Mouse (Mus musculus): ENCODE results near the gene Smtn. TPM values are rescaled to one million over a fixed set of nuclear protein-coding genes. Genes with fewer than 3 reads are reported as not detected.
A peak's percentile ranks its signal among the peaks of the same experiment; 100 is the strongest.

The Smtn gene
- total RNA-seq, 1 experiment from 2014 or later, result 3.1 TPM

DNA sequence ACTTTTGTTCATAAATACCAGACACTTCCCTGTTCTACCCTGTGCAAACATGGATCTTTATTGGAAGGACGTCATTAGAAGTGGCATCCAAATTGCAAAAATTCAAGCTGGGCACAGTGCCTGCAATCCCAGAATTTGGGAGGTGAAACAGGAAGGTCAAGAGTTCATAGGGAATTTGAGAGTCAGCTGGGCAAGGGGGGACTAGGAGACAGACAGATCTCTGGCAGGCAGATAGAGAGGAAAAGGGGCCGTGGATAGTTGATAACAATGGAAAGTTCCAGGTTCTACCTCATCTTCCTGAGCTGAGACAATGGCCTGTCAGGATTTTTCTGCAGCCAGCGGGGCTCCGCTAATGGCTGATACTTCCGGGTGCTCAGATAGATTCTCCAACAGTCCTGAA is 9.4 kb upstream of the Smtn start:
- no peak for ATAC-seq (ENCODE audit: extremely low read depth, insufficient number of reproducible peaks, low FRiP score, poor library complexity, severe bottlenecking)

DNA sequence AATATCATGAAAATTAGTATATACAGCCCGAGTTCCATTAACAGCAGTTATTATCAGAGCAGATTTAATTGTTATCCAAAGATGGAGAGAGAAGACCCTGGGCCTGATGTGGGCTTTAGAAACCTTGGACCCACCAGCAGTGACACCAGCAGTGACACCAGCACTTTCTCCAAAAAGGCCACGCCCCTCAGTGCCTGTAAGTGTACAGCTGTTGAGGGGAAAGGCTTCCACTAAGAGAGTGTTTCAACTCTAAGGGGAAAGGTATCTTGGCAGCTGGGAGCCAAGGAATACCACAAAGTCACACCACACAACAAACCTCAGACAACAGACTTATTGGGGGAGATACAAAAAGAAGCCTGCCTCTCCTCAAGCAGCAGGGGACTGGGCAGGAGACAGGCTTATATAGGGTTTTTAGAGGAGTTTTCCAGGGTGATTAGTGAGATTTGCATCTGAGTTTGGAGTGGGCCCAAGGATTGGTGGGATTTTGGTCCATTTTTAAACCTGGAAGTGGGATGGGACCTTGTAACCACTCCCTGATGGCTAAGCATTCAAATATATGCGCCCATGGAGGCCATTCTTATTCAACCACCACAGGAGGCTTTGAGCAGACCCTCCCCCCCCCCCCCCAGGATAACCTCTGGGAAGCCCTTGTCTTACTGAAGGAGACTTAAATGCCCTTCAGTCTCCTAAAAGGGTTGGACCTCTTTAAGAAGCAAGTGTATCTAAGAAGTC is 8.3 kb upstream of the Smtn start:
- no peak for ATAC-seq (ENCODE audit: extremely low read depth, insufficient number of reproducible peaks, low FRiP score, poor library complexity, severe bottlenecking)

GRCm38 (mm10) chr11:3547969-3548368 is 7.6 kb upstream of the Smtn start:
- no peak for ATAC-seq (ENCODE audit: extremely low read depth, insufficient number of reproducible peaks, low FRiP score, poor library complexity, severe bottlenecking)

DNA sequence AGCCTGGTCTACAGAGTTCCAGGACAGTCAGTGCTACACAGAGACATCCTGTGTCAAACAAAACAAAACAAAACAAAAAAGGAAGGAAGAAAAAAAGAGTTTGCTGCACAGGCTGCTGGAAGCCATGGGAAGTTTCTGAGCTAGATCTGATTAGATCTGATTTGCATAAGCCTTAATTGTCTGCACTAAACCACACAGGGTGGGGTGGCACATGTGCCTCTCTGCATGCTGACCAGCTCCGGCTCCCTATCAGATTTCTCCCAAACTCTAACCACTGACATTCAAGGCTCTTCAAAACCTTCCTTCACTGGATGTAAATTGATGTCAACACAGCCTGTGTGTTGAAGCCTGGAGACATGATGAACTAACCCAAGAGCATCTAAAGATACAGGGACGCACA is 6.6 kb upstream of the Smtn start:
- ATAC-seq (ENCODE audit: extremely low read depth, insufficient number of reproducible peaks, low FRiP score, poor library complexity, severe bottlenecking), result no peak

GRCm38 (mm10) chr11:3546242-3546562 is 5.8 kb upstream of the Smtn start:
- ATAC-seq (ENCODE audit: extremely low read depth, insufficient number of reproducible peaks, low FRiP score, poor library complexity, severe bottlenecking), result no peak

DNA sequence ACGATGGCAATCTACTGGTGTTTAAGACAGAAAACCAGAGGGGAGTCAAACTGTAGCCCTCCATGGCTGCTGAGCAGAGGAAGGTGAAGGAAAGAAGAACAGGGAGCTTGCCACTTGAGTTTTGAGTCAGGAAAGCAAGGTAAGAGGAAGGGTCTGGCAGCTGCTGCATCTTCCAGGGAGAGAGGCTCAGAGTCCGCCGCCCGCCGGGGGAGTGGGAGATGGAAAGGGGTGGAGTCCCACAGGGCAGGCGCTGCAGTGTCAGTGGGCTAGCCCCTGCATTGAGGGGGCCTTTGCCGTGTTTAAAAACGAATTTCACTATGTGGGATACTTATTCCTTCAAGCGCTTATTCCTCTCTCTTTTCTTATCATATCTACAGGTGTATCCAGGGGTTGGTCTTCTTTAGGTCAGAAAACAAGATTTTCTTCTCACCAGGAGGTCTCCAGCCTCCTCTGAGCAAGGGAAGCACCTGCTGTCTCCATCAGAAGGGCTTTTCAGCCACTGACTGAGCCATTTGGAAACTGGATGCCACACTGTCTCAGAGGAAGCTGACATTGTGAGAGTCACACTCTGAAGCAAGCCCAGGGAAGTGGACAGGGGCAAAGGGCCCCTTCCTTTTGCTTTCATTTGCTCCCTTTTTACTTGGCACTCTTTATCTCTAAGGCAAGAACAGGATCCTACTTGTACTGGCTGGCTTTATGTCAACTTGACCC is 5.3 kb upstream of the Smtn start:
- ATAC-seq (ENCODE audit: extremely low read depth, insufficient number of reproducible peaks, low FRiP score, poor library complexity, severe bottlenecking), result no peak

GRCm38 (mm10) chr11:3544409-3544808 is 4.0 kb upstream of the Smtn start:
- ATAC-seq (ENCODE audit: extremely low read depth, insufficient number of reproducible peaks, low FRiP score, poor library complexity, severe bottlenecking), result no peak

GRCm38 (mm10) chr11:3543001-3543400 is 2.6 kb upstream of the Smtn start:
- ATAC-seq (ENCODE audit: extremely low read depth, insufficient number of reproducible peaks, low FRiP score, poor library complexity, severe bottlenecking), result no peak

DNA sequence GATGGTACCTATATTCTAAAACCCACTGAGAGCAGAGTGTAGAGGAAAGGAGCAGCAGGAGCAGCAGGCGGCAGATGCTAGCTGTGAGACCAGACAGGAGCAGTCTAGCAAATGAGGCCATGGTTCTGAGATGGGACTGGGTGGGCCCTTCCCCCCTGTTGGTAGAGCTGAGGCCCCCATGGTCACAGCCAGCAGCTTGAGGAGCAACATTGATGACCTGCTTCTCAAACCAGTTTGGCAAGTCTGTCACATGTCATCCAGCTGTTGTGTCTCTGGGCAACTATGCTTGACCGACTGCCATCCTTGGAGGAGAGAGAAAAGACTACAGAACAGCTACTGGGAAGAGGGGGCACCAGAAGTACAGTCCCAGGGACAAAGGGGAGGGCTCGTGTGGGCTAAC is 1.5 kb upstream of the Smtn start:
- no peak for ATAC-seq (ENCODE audit: extremely low read depth, insufficient number of reproducible peaks, low FRiP score, poor library complexity, severe bottlenecking)

- no peak for ATAC-seq (ENCODE audit: extremely low read depth, insufficient number of reproducible peaks, low FRiP score, poor library complexity, severe bottlenecking)
Observed at GRCm38 (mm10) chr11:3539826-3540196, 601 bp downstream of the Smtn start.

GRCm38 (mm10) chr11:3539111-3539825 is 1.1 kb downstream of the Smtn start:
- ATAC-seq (ENCODE audit: extremely low read depth, insufficient number of reproducible peaks, low FRiP score, poor library complexity, severe bottlenecking), result peak; percentile 57

DNA sequence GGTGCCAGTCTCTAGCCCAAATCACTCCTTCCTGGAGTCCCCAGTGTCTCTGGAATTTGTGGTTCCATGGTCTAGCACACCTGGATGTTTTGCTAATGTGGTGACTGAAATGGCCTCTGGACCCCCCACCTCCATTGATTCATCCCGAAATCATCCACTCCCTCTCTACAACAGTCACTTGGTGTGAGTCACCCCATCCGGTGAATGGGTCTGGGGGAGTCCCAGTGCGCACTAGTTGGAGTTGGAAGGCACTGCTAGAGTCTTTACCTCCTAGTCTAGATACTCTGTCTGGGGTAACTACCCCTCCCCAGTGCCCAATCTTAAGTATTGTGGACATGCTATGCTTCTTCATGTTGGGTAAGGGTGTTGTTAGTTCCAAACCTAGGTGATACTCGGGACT is 2.1 kb downstream of the Smtn start:
- ATAC-seq (ENCODE audit: extremely low read depth, insufficient number of reproducible peaks, low FRiP score, poor library complexity, severe bottlenecking), result no peak

- no peak for ATAC-seq (ENCODE audit: extremely low read depth, insufficient number of reproducible peaks, low FRiP score, poor library complexity, severe bottlenecking)
Observed at GRCm38 (mm10) chr11:3537711-3538110, 2.7 kb downstream of the Smtn start.

DNA sequence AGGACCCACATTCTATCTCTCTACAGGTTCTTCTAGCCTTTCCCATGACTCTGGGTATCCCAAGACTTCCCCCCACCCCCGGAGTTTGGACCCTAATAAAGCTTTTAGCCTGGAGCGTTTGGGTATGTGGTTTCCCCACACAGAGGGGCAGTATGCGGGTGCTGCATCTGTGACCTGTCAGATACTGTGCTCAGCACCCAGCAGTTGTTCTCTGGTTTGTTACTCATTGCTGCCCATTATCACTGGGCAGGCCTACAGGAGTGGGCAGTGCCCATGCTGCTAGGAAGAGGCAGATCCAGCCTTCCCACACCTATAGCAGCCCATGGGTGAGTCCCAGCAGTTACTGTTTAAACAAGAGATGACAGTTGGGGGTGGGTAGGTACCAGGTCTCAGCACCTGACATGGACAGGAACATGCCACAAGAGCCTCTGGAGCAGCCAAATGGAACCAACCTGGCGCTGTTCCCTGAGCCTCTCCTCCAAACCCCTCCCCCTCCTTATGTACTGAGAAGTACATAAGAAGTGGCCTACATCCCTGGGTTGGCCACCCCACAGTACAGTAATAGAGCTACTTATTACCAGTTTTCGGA is 3.6 kb downstream of the Smtn start:
- no peak for ATAC-seq (ENCODE audit: extremely low read depth, insufficient number of reproducible peaks, low FRiP score, poor library complexity, severe bottlenecking)

DNA sequence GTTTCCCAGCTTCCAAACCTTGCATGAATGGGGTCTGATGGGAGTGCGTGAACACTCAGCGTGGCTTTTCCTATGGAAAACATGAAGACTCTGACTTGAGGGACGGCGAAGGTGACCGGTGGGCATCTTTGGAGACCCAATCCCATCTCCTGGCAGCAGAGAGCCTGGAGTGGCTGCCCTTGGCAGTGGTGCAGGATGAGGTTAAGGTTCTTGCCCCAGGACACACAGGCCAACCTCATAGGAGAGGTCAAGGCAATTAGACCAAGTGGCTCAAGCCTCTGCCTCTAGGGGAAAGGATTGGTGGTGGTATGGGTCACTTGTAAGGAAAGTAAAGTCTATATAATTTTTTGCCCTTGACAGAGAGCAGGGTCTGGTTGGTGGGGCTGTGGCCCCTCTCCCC is 4.3 kb downstream of the Smtn start:
- ATAC-seq (ENCODE audit: extremely low read depth, insufficient number of reproducible peaks, low FRiP score, poor library complexity, severe bottlenecking), result no peak

GRCm38 (mm10) chr11:3535406-3535986 is 4.9 kb downstream of the Smtn start:
- peak; percentile 82 for ATAC-seq (ENCODE audit: extremely low read depth, insufficient number of reproducible peaks, low FRiP score, poor library complexity, severe bottlenecking)

GRCm38 (mm10) chr11:3534956-3535355 is 5.5 kb downstream of the Smtn start:
- no peak for ATAC-seq (ENCODE audit: extremely low read depth, insufficient number of reproducible peaks, low FRiP score, poor library complexity, severe bottlenecking)

GRCm38 (mm10) chr11:3533406-3533932 is 6.9 kb downstream of the Smtn start:
- no peak for ATAC-seq (ENCODE audit: extremely low read depth, insufficient number of reproducible peaks, low FRiP score, poor library complexity, severe bottlenecking)

Data from neutrophil, adult 5-6 weeks (primary cell).